Mouse (Mus musculus): ENCODE data around the gene Tsg101. TPM values are rescaled to one million over a fixed set of nuclear protein-coding genes. Genes with fewer than 3 reads are reported as not detected.
"Not testable (repeated sequence)": the region's sequence is repeated elsewhere in the genome, so short reads cannot be mapped to it uniquely, and the experiment has no call there.

Gene Tsg101
- polyA plus RNA-seq, 1 experiment from 2014 or later = 342 TPM

DNA sequence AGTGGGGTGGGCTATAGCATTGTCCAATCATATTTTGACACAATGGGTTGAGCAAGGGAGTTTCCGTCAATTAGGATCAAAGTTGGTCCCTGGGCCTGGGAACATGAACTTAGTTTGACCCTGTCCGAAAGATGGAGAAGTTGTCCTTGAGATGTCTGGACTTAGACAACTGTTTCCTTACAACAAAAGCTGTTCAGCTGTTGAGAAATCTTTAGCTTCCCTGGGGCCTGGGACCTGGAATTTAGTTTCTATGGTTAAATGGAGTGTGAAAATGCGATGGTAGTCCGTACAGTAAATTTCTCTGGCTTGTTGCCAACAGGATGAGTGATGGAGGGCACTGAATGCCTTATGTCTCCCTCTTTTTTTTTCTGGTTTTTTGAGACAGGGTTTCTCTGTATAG, 2.3 kb upstream of the Tsg101 start:
- H3K4me3 ChIP-seq = no peak overlapping the region
- WGBS = 54% methylated on average over 4 of the region's 4 CpGs
- H3K4me1 ChIP-seq (replicated peaks) = peaks cover 28% of the 10 kb centered on the region
- no peaks in the 10 kb centered on the region for H3K27me3 ChIP-seq
- no peaks in the 10 kb centered on the region for H3K9me3 ChIP-seq
- no peak overlapping the region for H3K4me2 ChIP-seq
- H3K27ac ChIP-seq (replicated peaks) = no peak overlapping the region
- peaks cover 3% of the 10 kb centered on the region for H3K36me3 ChIP-seq
- ATAC-seq (ENCODE audit: low FRiP score, low read depth) = no peak
- no peak overlapping the region for H3K9ac ChIP-seq

DNA sequence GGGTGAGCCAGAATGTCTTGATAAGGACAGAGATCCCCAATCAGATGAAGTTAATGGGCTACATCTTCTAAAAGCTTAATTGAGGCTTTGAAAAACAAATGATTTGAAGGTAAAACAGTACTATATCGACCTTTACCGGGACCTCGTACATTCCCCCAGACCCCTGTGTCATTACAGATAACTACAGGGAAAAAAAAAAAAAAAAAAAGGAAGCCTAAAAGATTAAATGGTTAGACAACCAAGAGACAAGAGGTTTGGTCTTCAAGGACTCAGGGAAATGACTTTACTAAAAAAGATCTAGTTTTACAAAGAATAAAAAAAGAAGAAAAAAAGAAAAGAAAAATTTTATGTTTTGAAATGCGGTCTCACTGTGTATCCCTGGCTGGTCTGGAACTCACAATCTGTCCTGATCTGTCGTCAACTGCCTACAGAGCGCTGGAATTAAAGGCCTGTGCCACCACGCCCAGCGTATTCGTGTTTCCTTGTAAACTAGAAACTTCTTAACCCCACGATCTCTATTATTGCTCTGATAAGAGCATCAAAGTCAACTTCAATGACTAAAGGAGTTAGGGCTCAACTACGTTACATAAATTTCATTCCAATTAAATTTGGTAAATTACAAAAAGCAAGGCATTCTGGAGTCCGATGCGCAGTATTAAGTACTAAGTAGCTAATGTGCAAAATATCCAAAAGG, 944 bp downstream of the Tsg101 start:
- H3K4me1 ChIP-seq (replicated peaks) = peaks cover 39% of the 10 kb centered on the region
- no peak for ATAC-seq (ENCODE audit: low FRiP score, low read depth)
- peak overlapping the region; percentile 90 for H3K9ac ChIP-seq
- 18% methylated on average over 13 of the region's 13 CpGs for WGBS
- no peaks in the 10 kb centered on the region for H3K27me3 ChIP-seq
- peak overlapping the region; percentile 61 for H3K4me3 ChIP-seq
- H3K4me2 ChIP-seq = peak overlapping the region; percentile 79
- H3K27ac ChIP-seq (replicated peaks) = peak overlapping the region; percentile 91
- H3K9me3 ChIP-seq = no peaks in the 10 kb centered on the region
- no peaks in the 10 kb centered on the region for H3K36me3 ChIP-seq

DNA sequence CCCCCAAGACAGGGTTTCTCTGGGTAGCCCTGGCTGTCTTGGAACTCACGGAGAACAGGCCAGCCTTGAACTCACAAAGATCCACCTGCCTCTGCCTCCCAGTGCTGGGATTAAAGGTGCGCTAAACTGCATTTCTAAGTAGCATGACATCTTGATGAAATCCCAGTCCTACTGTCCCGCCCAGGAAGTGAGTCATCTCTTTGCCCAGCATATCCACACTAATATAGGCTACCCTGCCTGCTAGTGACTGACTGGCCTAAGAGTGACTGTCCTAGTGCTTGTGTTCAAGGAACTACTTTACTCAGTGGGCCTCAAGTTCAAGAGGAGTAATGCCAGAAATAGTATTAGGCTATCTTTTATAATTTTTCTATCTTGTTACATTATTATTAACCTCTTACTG, 3.4 kb downstream of the Tsg101 start:
- Histone ChIP-seq H3K4me2 (no peak overlapping the region), H3K4me1 (replicated peaks) (peaks cover 39% of the 10 kb centered on the region), H3K27ac (replicated peaks) (no peak overlapping the region), H3K9me3 (no peaks in the 10 kb centered on the region), H3K36me3 (peaks cover 14% of the 10 kb centered on the region), H3K27me3 (no peaks in the 10 kb centered on the region), H3K4me3 (no peak overlapping the region), H3K9ac (no peak overlapping the region)
- WGBS = 95% methylated on average over 3 of the region's 3 CpGs
- ATAC-seq (ENCODE audit: low FRiP score, low read depth) = no peak

GRCm38 (mm10) chr7:46911250-46911649, 8.5 kb downstream of the Tsg101 start:
- Histone ChIP-seq H3K9ac (no peak overlapping the region), H3K4me1 (replicated peaks) (peaks cover 4% of the 10 kb centered on the region; the same call in 1 of the 2 replicates), H3K4me3 (no peak overlapping the region), H3K27ac (replicated peaks) (no peak overlapping the region), H3K27me3 (no peaks in the 10 kb centered on the region), H3K4me2 (no peak overlapping the region), H3K9me3 (no peaks in the 10 kb centered on the region), H3K36me3 (peaks cover 64% of the 10 kb centered on the region)
- WGBS = 97% methylated on average over 3 of the region's 3 CpGs
- no peak for ATAC-seq (ENCODE audit: low FRiP score, low read depth)

- no peaks in the 10 kb centered on the region for H3K27me3 ChIP-seq
- H3K9me3 ChIP-seq = no peaks in the 10 kb centered on the region
- no peaks in the 10 kb centered on the region for H3K4me1 ChIP-seq (replicated peaks)
- 94% methylated on average over 3 of the region's 3 CpGs for WGBS
- H3K36me3 ChIP-seq = peaks cover 78% of the 10 kb centered on the region
- H3K4me2 ChIP-seq = no peak overlapping the region
- H3K27ac ChIP-seq (replicated peaks) = no peak overlapping the region
- no peak for ATAC-seq (ENCODE audit: low FRiP score, low read depth)
- no peak overlapping the region for H3K9ac ChIP-seq
- no peak overlapping the region for H3K4me3 ChIP-seq
Measured at GRCm38 (mm10) chr7:46899343-46899742, 20.4 kb downstream of the Tsg101 start.

- Histone ChIP-seq H3K4me1 (replicated peaks) (no peaks in the 10 kb centered on the region), H3K4me3 (no peak overlapping the region), H3K9ac (no peak overlapping the region), H3K4me2 (no peak overlapping the region), H3K27me3 (no peaks in the 10 kb centered on the region), H3K27ac (replicated peaks) (no peak overlapping the region), H3K36me3 (peaks cover 83% of the 10 kb centered on the region), H3K9me3 (no peaks in the 10 kb centered on the region)
- 100% methylated on average over 3 of the region's 3 CpGs for WGBS
- no peak for ATAC-seq (ENCODE audit: low FRiP score, low read depth)
Measured at GRCm38 (mm10) chr7:46895511-46895910, 24.3 kb downstream of the Tsg101 start.

DNA sequence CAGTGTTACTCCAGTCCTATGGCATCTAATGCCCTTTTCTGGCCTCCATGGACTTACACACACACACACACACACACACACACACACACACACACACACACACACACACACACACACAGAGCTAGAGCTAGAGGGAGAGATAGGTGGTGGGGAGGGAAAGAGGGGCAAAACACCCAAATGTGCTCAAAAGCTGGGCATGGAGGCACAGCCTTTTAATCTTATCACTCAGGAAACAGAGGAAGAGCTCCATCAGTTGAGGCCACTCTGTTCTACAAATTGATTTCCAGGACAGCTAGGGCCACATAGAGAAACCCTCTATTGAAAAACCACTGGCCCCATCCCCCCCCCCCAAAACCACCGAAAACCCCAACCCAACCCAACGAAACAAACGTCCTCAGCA, 36.5 kb downstream of the Tsg101 start:
- no peak overlapping the region for H3K27ac ChIP-seq (replicated peaks)
- H3K36me3 ChIP-seq = peaks cover 29% of the 10 kb centered on the region
- 91% methylated on average over 3 of the region's 3 CpGs for WGBS
- ATAC-seq (ENCODE audit: low FRiP score, low read depth) = no peak
- no peaks in the 10 kb centered on the region for H3K27me3 ChIP-seq
- no peak overlapping the region for H3K4me2 ChIP-seq
- no peaks in the 10 kb centered on the region for H3K4me1 ChIP-seq (replicated peaks)
- no peaks in the 10 kb centered on the region for H3K9me3 ChIP-seq
- H3K4me3 ChIP-seq = no peak overlapping the region
- no peak overlapping the region for H3K9ac ChIP-seq

GRCm38 (mm10) chr7:46881941-46882340, 37.8 kb downstream of the Tsg101 start:
- H3K4me1 ChIP-seq (replicated peaks); H3K9me3 ChIP-seq; H3K27ac ChIP-seq (replicated peaks); H3K4me3 ChIP-seq; ATAC-seq (ENCODE audit: low FRiP score, low read depth); H3K9ac ChIP-seq; H3K4me2 ChIP-seq; H3K27me3 ChIP-seq: not testable (repeated sequence)
- WGBS = 80% methylated on average over 8 of the region's 8 CpGs
- peaks cover 16% of the 10 kb centered on the region for H3K36me3 ChIP-seq

DNA sequence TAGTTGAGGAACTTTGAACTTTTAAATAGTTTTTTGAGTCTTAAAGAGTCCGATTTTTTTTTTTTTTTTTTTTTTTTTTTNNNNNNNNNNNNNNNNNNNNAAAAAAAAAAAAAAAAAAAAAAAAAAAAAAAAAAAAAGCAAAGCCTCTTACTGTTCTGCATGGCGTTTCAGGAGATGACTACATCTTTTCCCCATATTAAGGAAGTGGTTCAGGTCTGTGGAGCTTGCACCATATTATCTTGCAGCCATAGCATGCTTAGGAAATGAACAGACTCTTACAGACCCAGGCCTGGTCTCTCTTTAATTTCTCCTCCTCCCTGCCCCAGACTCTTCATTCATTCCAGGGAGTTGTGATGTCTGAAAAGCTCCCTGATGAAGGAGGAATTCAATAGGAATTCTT, 38.8 kb downstream of the Tsg101 start:
- Histone ChIP-seq H3K9me3 (no peaks in the 10 kb centered on the region), H3K4me3 (no peak overlapping the region), H3K36me3 (peaks cover 6% of the 10 kb centered on the region), H3K9ac (no peak overlapping the region), H3K4me2 (no peak overlapping the region), H3K27ac (replicated peaks) (no peak overlapping the region), H3K4me1 (replicated peaks) (no peaks in the 10 kb centered on the region), H3K27me3 (no peaks in the 10 kb centered on the region)
- WGBS = 76% methylated on average over 2 of the region's 2 CpGs
- ATAC-seq (ENCODE audit: low FRiP score, low read depth) = no peak

- ATAC-seq (ENCODE audit: low FRiP score, low read depth) = no peak
- no peaks in the 10 kb centered on the region for H3K9me3 ChIP-seq
- WGBS = 98% methylated on average over 5 of the region's 5 CpGs
- 0 out of 2 replicates have a peak, but pooled peaks cover 4% of the 10 kb centered on the region for H3K36me3 ChIP-seq
- H3K4me3 ChIP-seq = no peak overlapping the region
- H3K27me3 ChIP-seq = no peaks in the 10 kb centered on the region
- no peak overlapping the region for H3K27ac ChIP-seq (replicated peaks)
- H3K9ac ChIP-seq = no peak overlapping the region
- no peaks in the 10 kb centered on the region for H3K4me1 ChIP-seq (replicated peaks)
- H3K4me2 ChIP-seq = no peak overlapping the region
Measured at GRCm38 (mm10) chr7:46879851-46880250, 39.9 kb downstream of the Tsg101 start.

GRCm38 (mm10) chr7:46877255-46877654, 42.5 kb downstream of the Tsg101 start:
- no peaks in the 10 kb centered on the region for H3K36me3 ChIP-seq
- no peak overlapping the region for H3K27ac ChIP-seq (replicated peaks)
- no peaks in the 10 kb centered on the region for H3K4me1 ChIP-seq (replicated peaks)
- WGBS = 86% methylated on average over 6 of the region's 6 CpGs
- no peaks in the 10 kb centered on the region for H3K27me3 ChIP-seq
- no peaks in the 10 kb centered on the region for H3K9me3 ChIP-seq
- H3K9ac ChIP-seq = no peak overlapping the region
- no peak overlapping the region for H3K4me3 ChIP-seq
- H3K4me2 ChIP-seq = no peak overlapping the region
- ATAC-seq (ENCODE audit: low FRiP score, low read depth) = no peak

DNA sequence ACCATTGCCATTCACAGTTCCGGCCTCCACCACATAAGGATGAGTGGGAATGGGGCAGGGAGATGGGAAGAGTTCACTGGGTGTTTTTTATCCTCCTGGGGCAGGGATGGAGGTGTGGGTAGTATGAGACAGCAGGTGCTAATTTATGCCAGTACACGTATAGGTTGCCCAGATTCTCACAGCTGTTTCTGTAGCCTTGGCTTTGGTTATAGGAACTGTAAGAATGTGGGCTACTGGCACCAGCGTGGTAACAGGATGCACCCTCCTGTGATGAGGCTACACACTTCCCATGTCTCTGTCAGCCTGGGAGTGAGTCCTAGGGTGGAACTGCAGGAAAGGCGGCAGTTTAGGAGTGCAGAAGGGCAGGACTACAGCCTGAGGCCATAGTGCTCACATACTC, 42.9 kb downstream of the Tsg101 start:
- Histone ChIP-seq H3K27ac (replicated peaks) (no peak overlapping the region), H3K27me3 (no peaks in the 10 kb centered on the region), H3K4me2 (no peak overlapping the region), H3K4me3 (no peak overlapping the region), H3K9me3 (no peaks in the 10 kb centered on the region), H3K36me3 (no peaks in the 10 kb centered on the region), H3K9ac (no peak overlapping the region), H3K4me1 (replicated peaks) (no peaks in the 10 kb centered on the region)
- 79% methylated on average over 4 of the region's 4 CpGs for WGBS
- ATAC-seq (ENCODE audit: low FRiP score, low read depth) = no peak

GRCm38 (mm10) chr7:46871988-46872387, 47.8 kb downstream of the Tsg101 start:
- Histone ChIP-seq H3K4me2 (no peak overlapping the region), H3K27ac (replicated peaks) (no peak overlapping the region), H3K9ac (no peak overlapping the region), H3K4me1 (replicated peaks) (no peaks in the 10 kb centered on the region), H3K9me3 (no peaks in the 10 kb centered on the region), H3K36me3 (no peaks in the 10 kb centered on the region), H3K4me3 (no peak overlapping the region), H3K27me3 (no peaks in the 10 kb centered on the region)
- 76% methylated on average over 4 of the region's 4 CpGs for WGBS
- no peak for ATAC-seq (ENCODE audit: low FRiP score, low read depth)
